Mouse (Mus musculus): ENCODE measurements around the gene Eif2s2. TPM values are rescaled to one million over a fixed set of nuclear protein-coding genes. Genes with fewer than 3 reads are reported as not detected.

Gene Eif2s2
- 96.8 TPM for total RNA-seq (2023)

DNA sequence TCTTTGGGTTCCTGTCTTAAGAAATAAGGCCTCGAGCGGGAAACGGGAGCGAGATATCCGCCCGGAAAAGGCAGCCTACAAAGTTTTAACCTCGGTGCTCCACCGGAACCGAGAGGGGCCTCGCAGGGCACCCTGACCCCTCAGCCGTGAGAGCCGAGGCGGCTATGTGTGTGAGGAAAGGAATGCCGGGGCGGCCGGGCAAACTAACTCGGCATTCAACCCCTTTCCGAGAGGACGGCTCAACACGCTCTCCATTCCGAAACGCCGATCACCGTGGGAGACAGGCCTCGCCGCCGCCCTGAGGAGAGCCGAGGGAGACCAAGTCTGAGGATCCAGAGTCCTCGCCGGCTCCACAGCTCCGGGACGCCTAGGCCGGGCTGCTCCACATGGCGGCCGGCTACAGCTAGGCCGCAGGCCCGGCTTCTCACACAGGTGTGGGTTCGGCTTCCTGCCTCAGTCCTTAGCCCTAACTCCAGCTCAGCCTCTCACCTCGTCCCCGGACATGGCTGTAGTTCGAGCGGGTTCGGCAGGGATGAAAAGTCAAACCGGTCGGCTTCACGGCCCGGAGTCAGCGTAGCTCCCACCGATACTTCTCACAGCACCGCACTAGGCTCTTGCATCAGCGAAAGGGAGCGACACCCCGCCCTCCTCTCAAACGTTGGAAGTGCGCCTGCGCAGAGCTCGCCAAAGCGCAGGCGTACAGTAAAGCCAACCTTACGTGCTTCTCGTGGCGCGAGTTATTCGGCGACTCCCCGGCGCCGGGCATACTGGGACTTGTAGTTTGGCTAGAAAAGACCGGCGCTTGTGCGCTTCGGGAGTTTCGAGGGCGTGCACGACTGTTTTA is at the start of gene Eif2s2:
Gene Eif2s2, minus strand, starts transcription at position 735 of the 844 bp plus-strand sequence.

Other genes starting within 250 kb of the Eif2s2 start
- 193 TPM for gene Chmp4b, start 241.2 kb downstream of the Eif2s2 start, total RNA-seq (2023)
- not detected for gene Gm14214, start 122.9 kb downstream of the Eif2s2 start, total RNA-seq (2023)
- gene Raly, start 101.8 kb downstream of the Eif2s2 start, total RNA-seq (2023), result 255 TPM
- not detected for gene a, start 101.5 kb downstream of the Eif2s2 start, total RNA-seq (2023)
- not detected for gene Gm14226, start 125.3 kb upstream of the Eif2s2 start, total RNA-seq (2023)
- 27.3 TPM for gene Ahcy, start 181.6 kb upstream of the Eif2s2 start, total RNA-seq (2023)
- 70.1 TPM for gene Itch, start 240.6 kb upstream of the Eif2s2 start, total RNA-seq (2023)

Data from CD4-positive naive resting alpha-beta T cell, adult 76 days (primary cell).